Mouse (Mus musculus): ENCODE measurements around the gene Tnfsf8.

Gene Tnfsf8

DNA sequence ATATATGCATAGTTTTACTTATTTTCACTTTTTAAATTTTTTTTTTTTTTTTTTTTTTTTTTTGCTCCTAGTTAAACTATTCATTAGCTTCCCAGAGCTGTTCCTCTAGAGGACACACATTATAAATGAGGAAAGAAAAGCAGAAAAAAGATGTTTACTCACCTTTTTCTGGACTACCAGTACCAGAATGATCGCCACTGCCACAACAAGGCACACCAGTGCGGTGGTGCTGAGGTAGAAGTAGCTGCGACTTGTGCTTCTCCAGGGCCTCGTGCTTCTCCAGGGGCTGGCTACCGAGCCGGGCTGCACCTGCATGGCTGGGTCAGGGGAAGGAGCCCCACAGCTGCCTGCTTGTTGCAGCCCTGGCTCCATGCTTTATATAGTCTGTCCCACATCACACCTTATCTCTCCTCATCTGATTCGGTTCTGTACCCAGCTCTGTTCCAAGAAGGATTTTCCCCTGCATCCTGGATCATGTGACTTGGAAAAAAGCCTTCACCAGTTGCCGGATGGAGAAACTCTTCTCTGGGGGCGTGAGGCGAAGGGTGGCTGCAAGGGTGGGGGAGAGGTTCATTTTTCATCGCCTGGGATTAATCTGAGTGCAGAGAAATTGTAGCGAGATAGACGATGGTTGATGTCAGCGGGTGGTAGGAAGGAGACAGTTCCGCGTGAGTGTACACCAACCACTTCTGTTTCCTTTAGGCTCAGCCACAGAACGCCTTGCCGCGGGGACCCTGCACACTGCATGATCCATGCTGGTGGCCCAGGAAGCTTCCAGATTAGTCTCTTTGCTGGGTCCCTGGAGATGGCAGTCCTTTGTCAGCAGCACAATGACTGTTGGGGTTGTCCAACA, at the start of gene Tnfsf8:
TSS of gene Tnfsf8 (minus strand) at position 660 of the 853 bp plus-strand sequence.
- DNase-seq (ENCODE audit: low spot score), result no peak

- DNase-seq (ENCODE audit: low spot score), result no peak
These were observed 47.4 kb upstream of the Tnfsf8 start for GRCm38 (mm10) chr4:63908511-63908910.

DNA sequence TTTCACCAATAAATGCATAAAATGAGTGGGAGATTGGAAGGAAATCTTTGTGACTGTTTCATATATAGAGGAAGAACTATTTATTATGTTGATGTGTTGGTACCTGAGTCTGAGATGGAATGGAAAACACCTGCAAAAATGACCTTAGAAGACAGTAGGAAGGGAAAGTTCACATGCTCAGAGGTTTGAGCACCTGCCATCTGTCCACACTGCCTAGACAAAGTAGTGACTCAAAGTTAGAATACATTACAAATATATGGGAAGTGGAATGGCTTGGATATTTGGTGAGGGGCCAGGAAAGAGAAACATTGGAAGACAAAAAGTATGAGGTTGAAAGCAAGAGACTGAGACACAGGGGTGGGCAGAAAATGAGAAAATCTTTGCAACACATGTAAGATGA, 46.3 kb upstream of the Tnfsf8 start:
- no peak for DNase-seq (ENCODE audit: low spot score)

GRCm38 (mm10) chr4:63906050-63906449, 44.9 kb upstream of the Tnfsf8 start:
- DNase-seq (ENCODE audit: low spot score), result no peak

- DNase-seq (ENCODE audit: low spot score), result peak; percentile 6
These were observed 38.0 kb upstream of the Tnfsf8 start for GRCm38 (mm10) chr4:63899081-63899523.

DNA sequence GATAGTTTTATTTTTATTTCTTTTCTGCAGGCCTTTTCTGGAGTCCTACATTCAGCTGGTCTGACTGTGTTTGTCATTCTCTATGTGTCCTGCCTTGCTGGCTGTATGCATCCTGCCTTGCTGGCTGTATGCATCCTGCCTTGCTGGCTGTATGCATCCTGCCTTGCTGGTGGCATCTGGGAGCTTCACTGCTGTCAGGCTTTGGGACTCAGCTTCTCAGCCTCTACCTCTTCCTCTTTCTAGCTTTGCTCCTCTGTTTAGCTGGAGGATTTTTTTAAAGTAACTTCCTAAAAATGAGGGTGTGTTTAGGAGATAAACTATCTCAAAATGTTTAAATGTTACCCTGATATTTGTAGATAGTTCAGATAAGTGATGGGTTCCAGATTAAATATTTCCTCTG, 36.0 kb upstream of the Tnfsf8 start:
- no peak for DNase-seq (ENCODE audit: low spot score)

- DNase-seq (ENCODE audit: low spot score), result no peak
These were observed 25.0 kb upstream of the Tnfsf8 start for GRCm38 (mm10) chr4:63886156-63886555.

DNA sequence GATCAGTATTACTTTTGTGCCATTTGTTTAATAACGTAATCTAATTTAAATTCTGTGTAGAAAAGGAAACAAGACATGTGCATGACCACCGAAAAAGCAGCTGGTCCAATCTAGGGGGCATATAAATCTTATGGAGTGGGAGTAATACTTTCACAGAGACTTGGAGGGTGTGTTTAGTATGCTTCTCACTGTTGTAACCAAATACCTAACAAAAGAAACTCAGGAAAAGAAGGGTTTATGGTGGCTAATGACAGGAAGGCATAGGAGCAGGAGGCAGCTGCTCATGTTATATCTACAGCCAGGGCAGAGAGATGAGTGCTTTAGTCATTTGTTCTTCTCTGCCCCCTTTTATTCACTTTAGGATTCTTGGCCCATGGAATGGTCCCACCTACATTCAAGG, 15.6 kb upstream of the Tnfsf8 start:
- DNase-seq (ENCODE audit: low spot score), result no peak

DNA sequence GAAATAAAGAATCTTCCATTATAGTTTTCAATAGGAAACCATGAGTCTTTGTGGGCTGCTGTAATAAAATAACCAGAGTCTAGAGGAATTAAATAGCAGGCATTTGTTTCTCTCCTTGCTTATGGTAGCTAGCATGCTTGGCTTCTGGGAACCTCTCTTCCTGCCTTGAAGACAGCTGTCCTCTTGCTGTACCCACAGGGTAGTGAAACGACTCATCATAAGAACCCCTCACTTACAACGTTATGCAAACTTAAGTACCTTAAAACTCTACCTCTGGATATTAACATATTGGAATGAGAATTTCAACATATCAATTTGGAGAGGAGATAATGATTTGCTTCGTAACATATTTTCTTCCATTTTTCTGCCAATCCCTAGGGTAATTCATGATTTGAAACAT, 14.3 kb upstream of the Tnfsf8 start:
- no peak for DNase-seq (ENCODE audit: low spot score)

GRCm38 (mm10) chr4:63870678-63871077, 9.5 kb upstream of the Tnfsf8 start:
- DNase-seq (ENCODE audit: low spot score), result no peak

DNA sequence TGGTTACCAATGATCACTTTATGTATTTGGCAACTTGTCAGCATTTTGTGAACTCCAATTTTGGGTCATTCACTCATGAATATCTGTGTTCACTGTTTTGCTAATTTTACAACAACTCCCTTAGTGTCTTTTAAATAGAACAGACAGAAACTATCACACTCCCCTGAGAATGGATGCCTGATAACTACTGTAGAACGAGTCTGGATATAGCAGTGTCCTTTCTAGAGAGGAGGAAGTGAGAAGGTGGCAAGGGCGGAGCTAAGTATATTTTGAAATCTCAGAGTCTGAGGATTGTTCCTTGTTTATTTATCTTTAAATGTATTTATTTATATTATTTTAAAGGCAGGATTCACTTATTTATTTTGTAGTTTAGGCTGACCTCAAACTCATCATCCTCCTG, 7.6 kb upstream of the Tnfsf8 start:
- DNase-seq (ENCODE audit: low spot score), result no peak

GRCm38 (mm10) chr4:63862953-63863352, 1.8 kb upstream of the Tnfsf8 start:
- no peak for DNase-seq (ENCODE audit: low spot score)

GRCm38 (mm10) chr4:63862092-63862697, 1.0 kb upstream of the Tnfsf8 start:
- DNase-seq (ENCODE audit: low spot score), result no peak

GRCm38 (mm10) chr4:63860236-63860635, 911 bp downstream of the Tnfsf8 start:
- no peak for DNase-seq (ENCODE audit: low spot score)

GRCm38 (mm10) chr4:63859785-63860203, 1.4 kb downstream of the Tnfsf8 start:
- DNase-seq (ENCODE audit: low spot score), result no peak

GRCm38 (mm10) chr4:63858646-63859224, 2.4 kb downstream of the Tnfsf8 start:
- no peak for DNase-seq (ENCODE audit: low spot score)

DNA sequence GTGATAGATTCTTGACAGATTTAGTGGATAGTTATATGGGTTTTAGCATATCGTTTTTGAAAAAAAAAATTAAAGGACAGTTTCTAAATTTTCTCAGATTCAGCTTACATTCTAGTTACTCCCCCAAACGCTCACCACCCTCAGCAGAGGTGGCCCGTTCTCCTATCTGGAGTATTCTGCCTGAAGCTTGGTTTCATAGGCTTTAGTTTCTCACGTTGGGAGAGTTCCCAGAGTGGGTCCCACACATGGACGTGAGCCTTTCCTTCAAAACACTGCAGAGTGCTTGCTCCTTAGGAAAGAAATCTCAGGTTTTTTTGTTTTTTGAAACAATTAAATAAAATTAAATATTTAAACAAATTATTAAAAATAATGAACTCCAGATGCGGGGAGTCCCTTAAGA, 4.4 kb downstream of the Tnfsf8 start:
- DNase-seq (ENCODE audit: low spot score), result no peak

DNA sequence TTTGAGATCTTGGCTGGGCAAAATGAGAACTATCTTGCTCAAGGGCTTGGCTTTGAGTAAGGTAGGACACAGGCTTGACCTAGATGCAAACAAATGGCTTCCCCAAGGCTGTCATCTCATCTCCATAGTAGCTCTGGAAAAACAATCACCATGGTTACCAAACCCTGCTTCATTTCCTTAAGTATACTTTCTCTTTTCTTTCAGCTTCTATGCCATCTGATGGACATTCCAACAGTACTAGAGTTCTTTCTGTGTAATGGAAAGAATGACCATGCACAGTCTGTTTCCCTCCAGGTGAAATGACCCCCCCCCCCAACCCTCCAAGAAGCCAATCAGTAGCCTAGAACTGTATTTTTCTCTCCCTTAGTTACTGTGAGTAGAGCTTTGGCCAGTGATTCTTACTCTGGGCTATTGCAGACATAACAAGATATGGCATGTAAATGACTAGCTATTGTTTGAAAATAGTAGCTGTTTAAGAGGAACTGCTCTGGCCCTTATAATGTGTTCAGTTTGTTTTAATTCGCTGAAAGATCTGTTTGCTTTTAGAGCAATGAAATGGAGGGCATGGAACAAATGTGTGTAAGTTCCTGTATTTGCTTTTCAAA, 7.3 kb downstream of the Tnfsf8 start:
- no peak for DNase-seq (ENCODE audit: low spot score)

DNA sequence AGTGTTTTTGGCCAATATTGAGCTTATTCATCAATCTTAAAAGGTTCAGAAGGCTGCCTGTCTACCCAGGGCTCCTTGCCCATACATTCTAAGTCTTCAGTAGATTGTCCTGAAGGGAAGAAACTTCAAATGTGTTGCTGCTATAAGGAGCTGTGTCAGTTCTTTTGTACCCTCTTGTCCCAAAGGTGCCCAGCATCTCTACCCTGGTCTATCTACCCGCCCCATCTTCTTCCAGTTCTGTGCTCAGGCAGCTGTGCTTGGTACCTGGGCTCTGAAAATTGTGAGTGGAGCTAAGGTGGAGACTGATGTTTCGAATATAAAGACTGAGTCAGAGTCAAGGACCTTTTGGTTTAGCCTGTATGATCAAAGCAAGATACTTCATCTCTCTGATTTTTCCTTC, 11.1 kb downstream of the Tnfsf8 start:
- no peak for DNase-seq (ENCODE audit: low spot score)

DNA sequence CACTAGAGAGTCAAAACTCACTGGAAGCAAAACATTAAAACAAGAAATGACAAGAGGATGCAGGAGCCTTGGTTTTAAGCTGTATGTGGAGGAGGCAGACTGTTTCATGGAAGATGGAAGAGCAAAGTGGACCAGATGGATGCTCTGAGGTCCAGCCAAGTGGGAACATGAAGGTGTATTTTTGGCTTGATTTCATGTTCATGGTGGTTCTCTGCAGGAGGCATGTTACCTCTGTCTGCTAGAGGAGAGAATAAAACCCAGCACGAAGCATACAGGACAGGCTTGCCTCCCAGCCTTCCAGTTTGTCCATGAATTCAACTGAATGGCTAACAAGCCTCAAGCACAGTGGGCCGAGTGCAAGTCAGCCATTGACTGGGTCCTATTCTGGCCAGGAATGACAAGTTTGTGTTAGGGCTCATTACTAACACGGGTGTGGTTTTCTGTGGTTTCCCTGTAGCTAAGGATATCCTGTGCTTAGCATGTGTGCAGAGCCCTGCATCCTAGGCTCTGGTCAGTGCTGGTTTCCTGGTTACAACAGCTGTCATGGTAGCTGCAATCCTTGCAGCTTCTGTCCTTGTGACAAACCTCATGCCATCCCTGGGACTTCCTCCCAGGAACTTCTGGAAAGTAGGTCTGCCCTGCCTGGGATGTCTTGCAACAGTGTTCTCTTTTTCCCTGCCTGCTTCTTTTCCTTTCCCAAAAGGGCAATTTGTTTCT, 14.1 kb downstream of the Tnfsf8 start:
- DNase-seq (ENCODE audit: low spot score), result no peak

DNA sequence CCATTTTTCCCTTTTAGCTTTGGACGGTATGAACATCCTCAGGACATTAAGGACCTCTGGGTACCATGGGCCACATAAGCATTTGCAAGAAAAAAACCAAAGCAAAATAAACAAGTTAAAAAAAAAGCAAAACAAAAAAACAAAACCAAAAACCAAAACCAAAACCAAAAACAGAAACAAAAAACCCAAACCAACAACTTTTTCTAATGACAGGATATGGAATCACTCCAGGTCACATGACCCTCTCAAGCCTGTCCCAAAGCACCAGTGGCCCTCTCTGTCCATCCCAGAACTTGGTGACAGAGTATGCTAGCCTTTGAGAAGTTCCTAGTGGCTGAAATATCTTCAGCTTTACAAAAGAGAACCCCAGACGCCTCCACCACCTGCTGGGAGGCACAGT, 15.4 kb downstream of the Tnfsf8 start:
- DNase-seq (ENCODE audit: low spot score), result no peak

DNA sequence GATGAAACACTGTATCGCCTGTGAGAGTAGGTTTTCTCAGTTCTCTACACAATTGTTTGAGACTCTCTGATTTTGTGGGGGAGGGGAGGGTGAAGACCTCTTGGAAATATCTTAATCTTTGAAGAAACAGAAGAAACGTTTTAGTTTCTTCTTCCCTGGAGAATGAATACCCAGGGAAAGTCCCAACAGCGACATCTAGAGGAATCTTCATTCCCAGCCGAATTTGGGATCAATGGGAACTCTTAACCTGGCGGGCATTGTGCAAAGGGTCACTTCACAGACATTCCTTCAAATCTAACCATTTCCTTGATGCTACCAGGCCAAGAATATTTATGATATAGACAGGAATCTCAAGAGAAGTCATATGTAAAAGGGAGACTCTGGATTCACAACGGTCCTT, 17.2 kb downstream of the Tnfsf8 start:
- DNase-seq (ENCODE audit: low spot score), result peak; percentile 19

Data from layer of hippocampus, adult 11-12 months (tissue).